Mouse (Mus musculus) embryo, embryonic 10 days (tissue): ENCODE measurements around the gene Tgfb1.
A peak's percentile ranks its signal among the peaks of the same experiment; 100 is the strongest.

Experiments used
- DNase-seq: peaks from one replicate; pipeline ENCODE4 v3.0.0-alpha.2; 2015; ENCODE audit warnings: low spot score

Gene Tgfb1

DNA sequence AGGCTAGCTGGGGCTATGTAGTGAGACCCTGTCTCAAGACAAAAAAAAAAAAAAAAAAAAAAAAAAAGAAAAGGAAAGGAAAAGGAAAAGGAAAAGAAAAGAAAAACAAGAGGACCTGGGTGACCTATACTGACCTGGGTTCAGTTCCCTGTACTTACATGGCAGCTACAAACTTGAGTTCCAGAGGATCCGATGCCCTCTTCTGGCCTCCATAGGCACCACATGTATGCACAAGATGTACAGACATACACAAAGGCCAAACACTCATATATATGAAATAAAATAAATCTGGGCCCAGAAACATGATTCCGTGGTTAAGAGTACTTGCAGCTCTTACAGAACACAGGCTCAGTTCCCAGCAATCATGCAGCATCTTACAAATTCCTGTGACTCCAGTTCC, 50.1 kb downstream of the Tgfb1 start:
- DNase-seq: no peak

DNA sequence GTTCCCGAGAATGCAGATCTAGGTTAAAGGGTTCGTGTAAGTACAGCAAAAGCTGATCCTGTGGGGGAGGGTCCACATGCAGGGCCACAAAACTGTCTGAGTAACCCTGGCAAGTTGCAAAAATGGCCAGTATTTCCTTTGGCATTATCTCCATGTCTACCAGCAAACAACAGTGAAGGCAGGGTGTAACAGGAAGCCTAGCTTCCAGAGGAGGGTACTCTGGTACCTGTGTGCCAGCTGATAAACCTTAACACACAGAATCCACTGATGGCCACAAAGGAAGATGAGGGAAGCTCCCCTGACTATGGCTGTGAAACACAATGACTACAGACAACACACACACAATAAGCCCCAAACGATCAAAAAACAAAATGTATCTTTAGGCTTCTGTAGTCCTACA, 51.5 kb downstream of the Tgfb1 start:
- no peak for DNase-seq

DNA sequence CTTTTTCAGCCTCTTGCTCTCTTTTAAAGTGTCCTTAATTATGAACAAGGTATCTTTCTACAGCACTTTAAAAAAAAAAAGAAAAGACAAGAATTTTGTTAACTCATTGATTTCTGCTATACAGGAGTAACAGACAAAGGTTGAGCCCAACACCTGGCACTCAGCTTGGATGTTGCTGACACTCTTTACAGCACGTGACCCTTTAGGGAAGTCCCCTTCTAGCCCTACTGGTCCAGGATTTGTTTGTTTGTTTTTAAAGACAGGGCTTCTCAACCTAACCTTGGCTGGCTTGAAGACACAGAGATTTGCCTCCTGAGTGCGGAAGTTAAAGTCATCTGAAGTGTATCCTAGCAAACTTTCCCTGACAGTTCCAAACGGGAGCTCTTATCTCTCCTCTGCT, 60.0 kb downstream of the Tgfb1 start:
- DNase-seq: no peak

DNA sequence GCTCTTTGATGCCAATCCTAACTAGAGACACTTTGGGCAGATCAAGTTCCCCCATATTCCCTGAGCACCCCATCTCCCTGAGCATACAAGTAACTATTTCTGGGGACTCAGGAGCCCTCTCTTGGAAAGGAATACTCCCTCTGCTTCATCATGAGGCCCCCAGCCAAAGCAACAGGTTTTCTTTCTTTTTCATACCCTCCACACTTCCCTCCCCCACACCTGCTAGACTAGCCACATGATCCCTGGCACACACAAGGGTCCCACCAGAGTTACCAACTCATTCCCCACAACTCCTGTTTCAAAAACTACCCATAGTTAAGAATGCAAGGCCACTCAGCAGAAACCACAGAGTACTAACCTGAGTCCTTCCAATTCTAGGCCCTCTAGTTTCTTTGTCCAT, 66.3 kb downstream of the Tgfb1 start:
- no peak for DNase-seq

DNA sequence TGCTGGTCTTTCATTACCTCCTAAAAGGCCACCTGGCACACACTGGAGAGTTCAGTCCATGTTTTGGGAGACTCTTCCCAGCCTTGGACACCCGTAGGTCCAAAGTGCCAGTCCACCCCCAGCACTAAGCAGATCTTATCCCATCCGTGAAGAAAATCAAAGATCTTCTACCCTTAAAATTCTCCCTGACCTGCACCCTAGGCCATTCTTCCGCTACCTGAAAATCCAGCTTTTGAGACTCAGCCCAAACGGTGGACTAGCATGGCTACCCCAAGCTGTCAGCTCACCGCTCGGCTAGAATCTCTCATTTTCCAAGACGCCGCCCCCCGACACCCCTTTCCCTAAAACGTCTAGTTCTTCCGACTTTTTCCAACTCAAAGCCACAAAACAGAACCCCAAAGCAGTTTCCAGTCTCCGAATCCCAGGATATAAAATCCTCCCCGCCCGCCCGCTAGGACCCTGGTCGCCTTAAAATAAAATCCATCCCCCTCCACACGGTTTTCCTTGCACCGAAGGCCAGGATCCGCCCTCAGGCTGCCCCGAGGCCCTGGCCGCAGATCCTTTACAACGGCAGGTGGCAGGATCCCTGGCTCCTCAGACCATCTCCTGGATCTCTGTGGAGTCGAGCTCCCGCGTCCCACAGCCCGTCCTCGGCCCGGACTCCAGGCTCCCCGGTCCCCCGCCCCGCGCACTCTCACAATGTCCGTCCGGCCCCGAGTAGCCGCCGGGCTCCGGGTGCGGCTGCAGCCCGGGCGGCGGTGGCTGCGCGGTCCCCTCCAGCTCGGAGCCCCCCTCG, 67.0 kb downstream of the Tgfb1 start:
- peak; percentile 15 for DNase-seq

DNA sequence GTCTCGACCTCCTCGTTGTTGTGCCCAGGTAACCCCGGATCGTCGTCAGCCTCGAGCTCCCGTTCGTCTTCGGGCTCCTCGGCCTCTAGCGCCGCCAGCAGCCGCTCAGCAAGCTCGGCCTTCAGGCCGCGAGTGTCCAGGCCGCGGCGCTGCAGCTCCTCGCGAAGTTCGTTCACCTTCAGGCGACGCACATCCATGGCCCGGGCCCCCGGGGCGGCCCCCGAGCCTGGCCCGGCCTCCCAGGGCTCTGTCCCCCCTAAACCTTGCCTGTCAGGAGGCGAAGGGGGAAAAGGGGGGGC, 67.6 kb downstream of the Tgfb1 start:
- DNase-seq: peak; percentile 51
